Mouse (Mus musculus) MEL (cell line): ENCODE data around the gene Top3b. TPM values are rescaled to one million over a fixed set of nuclear protein-coding genes. Genes with fewer than 3 reads are reported as not detected.

ENCODE experiments used
- DNase-seq: peaks from one replicate; pipeline ENCODE4 v3.0.0; 2011; ENCODE audit warnings: low read depth, low spot score
- H3K27ac ChIP-seq: 2 replicates; pipeline ENCODE4 v1.5.1; 2012; ENCODE audit warnings: low read depth, mild to moderate bottlenecking, control low read depth, low read length, moderate library complexity; ENCODE audit not compliant: control insufficient read depth
- H3K27me3 ChIP-seq, 2 experiments: fragments of 150-350 bp in 1 of 2; sonication (generic) in 1 of 2; 2 replicates each; pipeline ENCODE4 v1.6.1; 2012; ENCODE audit warnings: low read length in 2 of 2, mild to moderate bottlenecking in 2 of 2, improper control_type of control experiment in 1 of 2, moderate library complexity in 1 of 2; ENCODE audit not compliant: insufficient read depth in 2 of 2, control insufficient read depth in 1 of 2
- H3K36me3 ChIP-seq, 2 experiments: 2 replicates each; pipeline ENCODE4 v1.6.1; 2012 to 2014; ENCODE audit warnings: low read length in 2 of 2, improper control_type of control experiment in 1 of 2, inconsistent platforms in 1 of 2, mild to moderate bottlenecking in 1 of 2; ENCODE audit not compliant: insufficient read depth in 2 of 2, control insufficient read depth in 1 of 2
- H3K4me1 ChIP-seq, 2 experiments: fragments of 150-350 bp in 1 of 2; sonication (generic) in 1 of 2; 2 replicates each; pipeline ENCODE4 v1.6.1; 2012; ENCODE audit warnings: low read length in 2 of 2, improper control_type of control experiment in 1 of 2, mild to moderate bottlenecking in 1 of 2; ENCODE audit not compliant: insufficient read depth in 2 of 2, control insufficient read depth in 1 of 2
- H3K4me3 ChIP-seq, 2 experiments: fragments of 150-350 bp in 1 of 2; sonication (generic) in 1 of 2; 2 replicates each; pipeline ENCODE4 v1.5.1; 2012; ENCODE audit warnings: low read depth in 2 of 2, low read length in 2 of 2, mild to moderate bottlenecking in 2 of 2, moderate library complexity in 2 of 2, control low read depth in 1 of 2, improper control_type of control experiment in 1 of 2; ENCODE audit not compliant: control insufficient read depth in 1 of 2, insufficient read depth in 1 of 2
- H3K79me2 ChIP-seq: 2 replicates; pipeline ENCODE4 v1.6.1; 2012; ENCODE audit warnings: mild to moderate bottlenecking, low read length, moderate library complexity; ENCODE audit not compliant: control insufficient read depth, poor library complexity, insufficient read depth
- H3K9ac ChIP-seq: 2 replicates; pipeline ENCODE4 v1.6.1; 2012; ENCODE audit warnings: low read depth, mild to moderate bottlenecking, control low read depth, low read length, moderate library complexity; ENCODE audit not compliant: control insufficient read depth, poor library complexity, severe bottlenecking
- H3K9me3 ChIP-seq: fragments of 150-350 bp; sonication (generic); replicated peaks from 2 replicates; pipeline ENCODE4 v1.6.1; 2012; ENCODE audit warnings: mild to moderate bottlenecking, low read length, improper control_type of control experiment, moderate library complexity; ENCODE audit not compliant: insufficient read depth
- CTCF ChIP-seq, 3 experiments: IDR thresholded peaks in 2 of 3; conservative IDR thresholded peaks in 1 of 3; 2 replicates each; pipeline ENCODE4 v1.5.1; 2011 to 2012; ENCODE audit warnings: low read length in 3 of 3, low read depth in 2 of 3, mild to moderate bottlenecking in 2 of 3, improper control_type of control experiment in 1 of 3, inconsistent platforms in 1 of 3, mixed read lengths in 1 of 3, moderate library complexity in 1 of 3; ENCODE audit not compliant: control insufficient read depth in 1 of 3, insufficient read depth in 1 of 3, poor library complexity in 1 of 3, severe bottlenecking in 1 of 3
- ELF1 ChIP-seq: IDR thresholded peaks from 2 replicates; pipeline ENCODE4 v1.6.1; 2014; ENCODE audit warnings: low read depth, mild to moderate bottlenecking, inconsistent platforms, low read length, improper control_type of control experiment, moderate library complexity
- ETS1 ChIP-seq: IDR thresholded peaks from 2 replicates; pipeline ENCODE4 v1.6.1; 2012; ENCODE audit warnings: low read depth, mild to moderate bottlenecking, inconsistent platforms, low read length, improper control_type of control experiment, moderate library complexity
- JUND ChIP-seq: IDR thresholded peaks from 2 replicates; pipeline ENCODE4 v1.6.1; 2011; ENCODE audit warnings: low read depth, mild to moderate bottlenecking, improper control_type of control experiment, low read length
- MAFK ChIP-seq: IDR thresholded peaks from 2 replicates; pipeline ENCODE4 v1.6.1; 2011; ENCODE audit warnings: low read depth, mild to moderate bottlenecking, low read length, improper control_type of control experiment, borderline replicate concordance
- MAZ ChIP-seq: IDR thresholded peaks from 2 replicates; pipeline ENCODE4 v1.6.1; 2012; ENCODE audit warnings: low read depth, mild to moderate bottlenecking, inconsistent platforms, low read length, improper control_type of control experiment
- MYC ChIP-seq: IDR thresholded peaks from 2 replicates; pipeline ENCODE4 v1.6.1; 2011; ENCODE audit warnings: low read depth, mild to moderate bottlenecking, low read length, improper control_type of control experiment, moderate library complexity
- NELFE ChIP-seq: IDR thresholded peaks from 2 replicates; pipeline ENCODE4 v1.6.1; 2011; ENCODE audit warnings: low read depth, low read length, improper control_type of control experiment
- NRF1 ChIP-seq: IDR thresholded peaks from 2 replicates; pipeline ENCODE4 v1.6.1; 2014; ENCODE audit warnings: low read depth, mild to moderate bottlenecking, inconsistent platforms, low read length, improper control_type of control experiment, moderate library complexity; ENCODE audit not compliant: poor library complexity, insufficient read depth, severe bottlenecking
- POLR2AphosphoS2 ChIP-seq: IDR thresholded peaks from 2 replicates; pipeline ENCODE4 v1.6.1; 2011; ENCODE audit warnings: low read length, improper control_type of control experiment
- POLR2AphosphoS5 ChIP-seq: IDR thresholded peaks from 2 replicates; pipeline ENCODE4 v1.6.1; 2012; ENCODE audit warnings: low read depth, borderline replicate concordance, mild to moderate bottlenecking, inconsistent platforms, low read length, moderate library complexity, mixed read lengths
- RAD21 ChIP-seq: IDR thresholded peaks from 2 replicates; pipeline ENCODE4 v1.6.1; 2011; ENCODE audit warnings: mild to moderate bottlenecking, low read depth, low read length, improper control_type of control experiment
- RCOR1 ChIP-seq: IDR thresholded peaks from 2 replicates; pipeline ENCODE4 v1.6.1; 2012; ENCODE audit warnings: low read depth, mild to moderate bottlenecking, inconsistent platforms, low read length, improper control_type of control experiment
- TAL1 ChIP-seq: IDR thresholded peaks from 2 replicates; pipeline ENCODE4 v1.6.1; 2012; ENCODE audit warnings: mild to moderate bottlenecking, inconsistent platforms, low read length, moderate library complexity, mixed read lengths
- TBP ChIP-seq: IDR thresholded peaks from 2 replicates; pipeline ENCODE4 v1.8.0; 2011; ENCODE audit warnings: low read depth, low read length, improper control_type of control experiment
- USF1 ChIP-seq: IDR thresholded peaks from 2 replicates; pipeline ENCODE4 v1.6.1; 2014; ENCODE audit warnings: low read depth, mild to moderate bottlenecking, inconsistent platforms, low read length, improper control_type of control experiment, moderate library complexity
- USF2 ChIP-seq, 2 experiments: IDR thresholded peaks; 2 replicates each; pipeline ENCODE4 v1.6.1; 2011 to 2012; ENCODE audit warnings: improper control_type of control experiment in 2 of 2, low read length in 2 of 2, borderline replicate concordance in 1 of 2, inconsistent platforms in 1 of 2, low read depth in 1 of 2, mild to moderate bottlenecking in 1 of 2; ENCODE audit not compliant: insufficient read depth in 1 of 2
- ZC3H11A ChIP-seq: IDR thresholded peaks from 2 replicates; pipeline ENCODE4 v1.6.1; 2012; ENCODE audit warnings: low read depth, mild to moderate bottlenecking, inconsistent platforms, low read length, improper control_type of control experiment
- polyA plus RNA-seq, 2 experiments: library from polyadenylated mRNA; stranded (reverse) in 1 of 2; unstranded in 1 of 2; fragments of >175 nt in 1 of 2; fragments of >200 nt in 1 of 2; gene quantifications; 2 replicates each; pipeline versions ENCODE4 v1.2.1 to v1.2.4; 2012; ENCODE audit warnings: low replicate concordance in 2 of 2, low read depth in 1 of 2; ENCODE audit not compliant: insufficient read length in 2 of 2, insufficient read depth in 1 of 2, missing spikeins in 1 of 2
- total RNA-seq: library from RNA; depleted of rRNA; stranded (reverse); fragments of 300-350 nt; gene quantifications from 2 replicates; pipeline ENCODE4 v1.2.3, GENCODE M21; 2012

The Top3b gene
- total and polyA plus RNA-seq, 3 experiments, result 50.5 to 93.2 TPM; not detected in 1

DNA sequence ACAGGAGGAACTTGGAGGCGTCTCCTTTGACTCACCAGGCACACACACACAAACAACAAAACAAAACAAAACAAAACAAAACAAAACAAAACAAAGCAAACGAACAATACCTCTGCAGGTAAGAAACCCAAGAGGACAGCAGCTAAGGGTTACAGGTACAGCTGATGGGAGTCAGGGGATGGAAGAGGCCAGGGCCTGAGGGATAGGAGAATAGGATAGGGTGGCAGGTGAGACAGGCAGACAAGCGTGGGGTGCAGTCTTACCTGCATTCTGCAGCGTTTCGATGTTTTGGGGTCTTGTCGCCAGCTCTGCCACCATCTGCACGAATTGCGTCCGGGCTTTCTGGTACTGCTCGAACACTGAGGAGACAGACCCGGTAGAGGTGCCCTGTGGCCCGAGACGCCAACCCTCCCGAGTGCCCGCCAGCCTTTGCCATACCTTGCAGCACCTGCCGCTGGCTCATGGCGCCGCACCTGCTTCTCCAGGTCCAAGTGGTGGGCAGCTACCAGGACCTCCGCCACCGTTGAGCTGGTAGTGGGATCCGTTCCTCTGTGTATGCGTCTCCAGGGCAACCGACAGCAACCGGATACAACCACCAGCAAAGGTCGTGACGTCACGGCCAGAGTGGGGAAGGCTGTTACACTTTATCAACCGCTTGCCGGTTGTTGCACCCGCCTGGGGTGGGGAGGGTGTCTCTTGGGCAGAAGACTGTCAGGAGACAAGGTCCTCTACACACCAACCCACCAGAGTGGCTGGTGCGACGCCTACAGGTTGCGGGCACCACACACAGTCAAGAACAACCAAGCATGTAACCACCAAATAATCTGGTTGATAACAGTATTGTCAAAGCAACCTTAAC is 41.5 kb upstream of the Top3b start, which contains the start of gene Spag6l:
Gene Spag6l, minus strand, starts transcription at position 700 of the 859 bp plus-strand sequence.
- Histone ChIP-seq H3K27ac (no peak within 1 kb of the TSS), H3K79me2 (no peaks in the 10 kb centered on the region), H3K36me3 (no peaks in the 10 kb centered on the region), H3K9me3 (no peaks in the 10 kb centered on the region), H3K4me1 (no peaks in the 10 kb centered on the region), H3K9ac (no peak within 1 kb of the TSS), H3K4me3 (no peak within 1 kb of the TSS), H3K27me3 (no peaks in the 10 kb centered on the region)
- TF ChIP-seq NRF1 (no peak), MAZ (no peak), POLR2AphosphoS5 (no peak), POLR2AphosphoS2 (no peak), RCOR1 (no peak), TAL1 (no peak), JUND (no peak), TBP (no peak), USF1 (no peak), RAD21 (no peak), ZC3H11A (no peak), ETS1 (no peak), NELFE (no peak), CTCF (IDR thresholded peaks at IDR 0.05 in 2 of 3, conservative IDR thresholded peaks at IDR 0.05 in 1 of 3; ENCODE audit: control insufficient read depth in 1 of 3, insufficient read depth in 1 of 3, low read depth in 2 of 3, low read length in 3 of 3, poor library complexity in 1 of 3, severe bottlenecking in 1 of 3) (no peak), MYC (no peak), MAFK (no peak), USF2 (IDR thresholded peaks at IDR 0.05; ENCODE audit: borderline replicate concordance in 1 of 2, insufficient read depth in 1 of 2, low read depth in 1 of 2, low read length in 2 of 2) (no peak), ELF1 (no peak)
- DNase-seq, result no peak

DNA sequence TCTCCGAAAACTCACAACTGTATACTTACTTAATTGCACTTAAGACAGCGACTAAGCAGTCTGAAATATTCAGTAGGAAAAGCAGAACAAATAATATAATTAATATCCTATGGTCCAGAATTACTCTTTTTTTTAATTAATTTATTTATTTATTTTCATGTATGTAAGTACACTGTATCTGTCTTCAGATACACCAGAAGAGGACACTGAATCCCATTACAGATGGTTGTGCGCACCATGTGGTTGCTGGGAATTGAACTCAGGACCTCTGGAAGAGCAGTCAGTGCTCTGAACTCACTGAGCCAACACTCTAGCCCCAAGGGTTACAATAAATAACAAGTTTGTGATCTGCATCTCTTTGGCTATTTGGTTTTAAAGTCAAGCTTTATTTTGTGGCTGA is 40.9 kb upstream of the Top3b start:
- no peak for TF ChIP-seq USF2 (IDR thresholded peaks at IDR 0.05; ENCODE audit: borderline replicate concordance in 1 of 2, insufficient read depth in 1 of 2, low read depth in 1 of 2, low read length in 2 of 2)
- no peak overlapping the region for H3K9ac ChIP-seq
- H3K36me3 ChIP-seq, result no peaks in the 10 kb centered on the region
- no peak overlapping the region for H3K27ac ChIP-seq
- H3K4me1 ChIP-seq, result no peaks in the 10 kb centered on the region
- no peaks in the 10 kb centered on the region for H3K27me3 ChIP-seq
- no peaks in the 10 kb centered on the region for H3K9me3 ChIP-seq
- H3K4me3 ChIP-seq, result no peak overlapping the region
- no peak for DNase-seq
- no peaks in the 10 kb centered on the region for H3K79me2 ChIP-seq
